Mouse (Mus musculus) left cerebral cortex, postnatal 4 days (tissue): ENCODE measurements around the gene H2al1m. TPM values are rescaled to one million over a fixed set of nuclear protein-coding genes. Genes with fewer than 3 reads are reported as not detected.
A peak's percentile ranks its signal among the peaks of the same experiment; 100 is the strongest.
"Not testable (repeated sequence)": the region's sequence is repeated elsewhere in the genome, so short reads cannot be mapped to it uniquely, and the experiment has no call there.

Experiments used
- DNase-seq: peaks from one replicate; pipeline ENCODE4 v3.0.0-alpha.2; 2022
- intact Hi-C: fragments of 180-260 bp; cut with DNase I; formaldehyde crosslinking; loops from one replicate; pipeline ENCODE4 v1.15.1; 2025
- total RNA-seq, 2 experiments: library from RNA; stranded (reverse); gene quantifications; 2 replicates each; pipeline ENCODE4 v1.2.3; 2021

Gene H2al1m
- total RNA-seq, 2 experiments from 2014 or later, result 1.2 TPM; not detected in 1

- intact Hi-C loops, DNase-seq: not testable (repeated sequence)
Observed at GRCm38 (mm10) chrX:9316457-9316856, 32.9 kb downstream of the H2al1m start.

- not testable (repeated sequence) for DNase-seq
- intact Hi-C loops, result loop anchor here (10.0 kb wide), 1 partner anchor 197 kb away; no protein-coding TSS in a partner anchor
Observed at GRCm38 (mm10) chrX:9327954-9328353, 44.4 kb downstream of the H2al1m start.

- intact Hi-C loops, DNase-seq: not testable (repeated sequence)
Observed at GRCm38 (mm10) chrX:9332366-9332962, 48.9 kb downstream of the H2al1m start.

GRCm38 (mm10) chrX:9333035-9333434, 49.5 kb downstream of the H2al1m start:
- DNase-seq, result peak; percentile 32

More at GRCm38 (mm10) chrX:9333035-9333434, 49.5 kb downstream of the H2al1m start:
- intact Hi-C loops, result not testable (repeated sequence)

Other genes starting within 250 kb of the H2al1m start
- gene Fthl17f, start 220.7 kb upstream of the H2al1m start, total RNA-seq, result not detected
- gene 4930402K13Rik, start 179.2 kb upstream of the H2al1m start, total RNA-seq, result not detected
- 10 to 100 TPM; 11.9 to 15.7 TPM for gene Lancl3, start 83.9 kb upstream of the H2al1m start, total RNA-seq
- gene Gm14862, start 26.9 kb upstream of the H2al1m start, total RNA-seq, result not detected
- gene Xk, start 11.0 kb upstream of the H2al1m start, total RNA-seq, result 10 to 100 TPM; 12.0 to 13.2 TPM
- under 1 TPM in 1 of 2 experiments, not detected in 1; 0.86 TPM for gene H2al1k, start 66.9 kb downstream of the H2al1m start, total RNA-seq
- gene Cybb, start 204.0 kb downstream of the H2al1m start, total RNA-seq, result 1 to 10 TPM; 1.1 to 1.6 TPM